Mouse (Mus musculus): ENCODE measurements around the gene Zbed4. TPM values are rescaled to one million over a fixed set of nuclear protein-coding genes. Genes with fewer than 3 reads are reported as not detected.
"Not testable (repeated sequence)": the region's sequence is repeated elsewhere in the genome, so short reads cannot be mapped to it uniquely, and the experiment has no call there.

Zbed4 gene
- total and polyA plus RNA-seq, 2 experiments from 2014 or later = 4.8 to 18.6 TPM

- Histone ChIP-seq H3K9ac (replicated peaks; ENCODE audit: low read length) (no peak overlapping the region), H3K27me3 (ENCODE audit: insufficient read depth, low read length) (no peaks in the 10 kb centered on the region), H3K4me1 (ENCODE audit: insufficient read depth, low read length) (no peaks in the 10 kb centered on the region), H3K4me2 (ENCODE audit: low read depth, low read length) (no peak overlapping the region), H3K27ac (no peak overlapping the region), H3K9me3 (ENCODE audit: low read length) (no peaks in the 10 kb centered on the region), H3K4me3 (ENCODE audit: low read length) (no peak overlapping the region), H3K36me3 (ENCODE audit: insufficient read depth, low read length) (peaks cover 15% of the 10 kb centered on the region; the same call in 1 of the 2 replicates)
- 96% methylated on average over 4 of the region's 4 CpGs for WGBS
- ATAC-seq (no peak), DNase-seq (ENCODE audit: low spot score) (no peak)
- no peak for TF ChIP-seq CTCF (IDR thresholded peaks at IDR 0.05; ENCODE audit: low read depth)
These were observed 10.1 kb downstream of the Zbed4 start for GRCm38 (mm10) chr15:88761551-88761950.

- H3K36me3 ChIP-seq (ENCODE audit: insufficient read depth, low read length); ATAC-seq; H3K9ac ChIP-seq (replicated peaks; ENCODE audit: low read length); H3K4me1 ChIP-seq (ENCODE audit: insufficient read depth, low read length); H3K27ac ChIP-seq; DNase-seq (ENCODE audit: low spot score); H3K27me3 ChIP-seq (ENCODE audit: insufficient read depth, low read length); H3K4me3 ChIP-seq (ENCODE audit: low read length); H3K9me3 ChIP-seq (ENCODE audit: low read length); H3K4me2 ChIP-seq (ENCODE audit: low read depth, low read length): not testable (repeated sequence)
- WGBS = 98% methylated on average over 2 of the region's 2 CpGs
These were observed 14.7 kb downstream of the Zbed4 start for GRCm38 (mm10) chr15:88766139-88766538.

GRCm38 (mm10) chr15:88768537-88768936, 17.1 kb downstream of the Zbed4 start:
- DNase-seq (ENCODE audit: low spot score) (no peak), ATAC-seq (no peak)
- peaks cover 6% of the 10 kb centered on the region; the same call in 1 of the 2 replicates for H3K36me3 ChIP-seq (ENCODE audit: insufficient read depth, low read length)
- no peak overlapping the region for H3K27ac ChIP-seq
- no peaks in the 10 kb centered on the region for H3K27me3 ChIP-seq (ENCODE audit: insufficient read depth, low read length)
- H3K4me2 ChIP-seq (ENCODE audit: low read depth, low read length) = no peak overlapping the region
- no peaks in the 10 kb centered on the region for H3K9me3 ChIP-seq (ENCODE audit: low read length)
- 95% methylated on average over 1 of the region's 1 CpGs for WGBS
- no peak overlapping the region for H3K9ac ChIP-seq (replicated peaks; ENCODE audit: low read length)
- H3K4me3 ChIP-seq (ENCODE audit: low read length) = no peak overlapping the region
- H3K4me1 ChIP-seq (ENCODE audit: insufficient read depth, low read length) = no peaks in the 10 kb centered on the region
- no peak for TF ChIP-seq CTCF (IDR thresholded peaks at IDR 0.05; ENCODE audit: low read depth)

GRCm38 (mm10) chr15:88774630-88775029, 23.2 kb downstream of the Zbed4 start:
- ATAC-seq; H3K4me1 ChIP-seq (ENCODE audit: insufficient read depth, low read length): not testable (repeated sequence)

GRCm38 (mm10) chr15:88792140-88792850, 40.8 kb downstream of the Zbed4 start:
- Histone ChIP-seq H3K9ac (replicated peaks; ENCODE audit: low read length) (no peak overlapping the region), H3K36me3 (ENCODE audit: insufficient read depth, low read length) (no peaks in the 10 kb centered on the region), H3K4me2 (ENCODE audit: low read depth, low read length) (no peak overlapping the region), H3K4me3 (ENCODE audit: low read length) (no peak overlapping the region), H3K9me3 (ENCODE audit: low read length) (no peaks in the 10 kb centered on the region), H3K27me3 (ENCODE audit: insufficient read depth, low read length) (no peaks in the 10 kb centered on the region), H3K4me1 (ENCODE audit: insufficient read depth, low read length) (no peaks in the 10 kb centered on the region), H3K27ac (no peak overlapping the region)
- 81% methylated on average over 4 of the region's 4 CpGs for WGBS
- no peak for ATAC-seq
- DNase-seq (ENCODE audit: low spot score) = no peak
- no peak for TF ChIP-seq CTCF (IDR thresholded peaks at IDR 0.05; ENCODE audit: low read depth)

More at GRCm38 (mm10) chr15:88774630-88775029, 23.2 kb downstream of the Zbed4 start:
- H3K9ac ChIP-seq (replicated peaks; ENCODE audit: low read length); H3K27me3 ChIP-seq (ENCODE audit: insufficient read depth, low read length); DNase-seq (ENCODE audit: low spot score); H3K36me3 ChIP-seq (ENCODE audit: insufficient read depth, low read length); H3K4me3 ChIP-seq (ENCODE audit: low read length); H3K9me3 ChIP-seq (ENCODE audit: low read length); H3K27ac ChIP-seq; H3K4me2 ChIP-seq (ENCODE audit: low read depth, low read length): not testable (repeated sequence)
- 96% methylated on average over 5 of the region's 5 CpGs for WGBS

GRCm38 (mm10) chr15:88794729-88795128, 43.3 kb downstream of the Zbed4 start:
- 92% methylated on average over 4 of the region's 5 CpGs for WGBS
- H3K9ac ChIP-seq (replicated peaks; ENCODE audit: low read length); H3K27ac ChIP-seq; H3K9me3 ChIP-seq (ENCODE audit: low read length); H3K4me1 ChIP-seq (ENCODE audit: insufficient read depth, low read length); H3K4me3 ChIP-seq (ENCODE audit: low read length); H3K27me3 ChIP-seq (ENCODE audit: insufficient read depth, low read length); H3K4me2 ChIP-seq (ENCODE audit: low read depth, low read length); ATAC-seq; H3K36me3 ChIP-seq (ENCODE audit: insufficient read depth, low read length); DNase-seq (ENCODE audit: low spot score): not testable (repeated sequence)

- no peak for ATAC-seq
These were observed 48.5 kb downstream of the Zbed4 start for GRCm38 (mm10) chr15:88799950-88800371.

More at GRCm38 (mm10) chr15:88799950-88800371, 48.5 kb downstream of the Zbed4 start:
- H3K4me2 ChIP-seq (ENCODE audit: low read depth, low read length) = no peak overlapping the region
- no peak overlapping the region for H3K9ac ChIP-seq (replicated peaks; ENCODE audit: low read length)
- no peak overlapping the region for H3K4me3 ChIP-seq (ENCODE audit: low read length)
- 90% methylated on average over 11 of the region's 11 CpGs for WGBS
- H3K4me1 ChIP-seq (ENCODE audit: insufficient read depth, low read length) = no peaks in the 10 kb centered on the region
- TF ChIP-seq CTCF (IDR thresholded peaks at IDR 0.05; ENCODE audit: low read depth) = no peak
- H3K27ac ChIP-seq = no peak overlapping the region
- no peaks in the 10 kb centered on the region for H3K27me3 ChIP-seq (ENCODE audit: insufficient read depth, low read length)
- no peaks in the 10 kb centered on the region for H3K9me3 ChIP-seq (ENCODE audit: low read length)
- no peak for DNase-seq (ENCODE audit: low spot score)
- peaks cover 6% of the 10 kb centered on the region; the same call in 1 of the 2 replicates for H3K36me3 ChIP-seq (ENCODE audit: insufficient read depth, low read length)
